Mouse (Mus musculus) G1E (cell line): ENCODE results near the gene Nuak2. TPM values are rescaled to one million over a fixed set of nuclear protein-coding genes. Genes with fewer than 3 reads are reported as not detected.

ENCODE experiments used
- ATAC-seq: 2 replicates; pipeline ENCODE4 v1.8.0; 2016; ENCODE audit warnings: mild to moderate bottlenecking; ENCODE audit not compliant: insufficient number of reproducible peaks, poor library complexity, low FRiP score, severe bottlenecking; ENCODE audit errors: extremely low read depth
- DNase-seq: peaks from one replicate; pipeline ENCODE4 v3.0.0; 2012; ENCODE audit warnings: low spot score
- H3K27me3 ChIP-seq: 2 replicates; pipeline ENCODE4 v1.6.1; 2012; ENCODE audit warnings: mild to moderate bottlenecking, low read length, inconsistent platforms; ENCODE audit not compliant: insufficient read depth
- H3K36me3 ChIP-seq: replicated peaks from 2 replicates; pipeline ENCODE3; 2012; ENCODE audit warnings: mild to moderate bottlenecking, inconsistent platforms
- H3K4me1 ChIP-seq: 2 replicates; pipeline ENCODE4 v1.6.1; 2012; ENCODE audit warnings: low read depth, low read length, inconsistent platforms, mixed read lengths; ENCODE audit not compliant: insufficient read depth
- H3K4me3 ChIP-seq: 2 replicates; pipeline ENCODE4 v1.5.1; 2012; ENCODE audit warnings: low read depth, mild to moderate bottlenecking, inconsistent platforms, low read length, moderate library complexity, mixed read lengths
- H3K9me3 ChIP-seq: replicated peaks from 2 replicates; pipeline ENCODE4 v1.6.1; 2012; ENCODE audit warnings: inconsistent platforms
- CTCF ChIP-seq: IDR thresholded peaks from 2 replicates; pipeline ENCODE4 v1.5.1; 2012; ENCODE audit warnings: low read depth, low read length, inconsistent platforms, mixed read lengths
- GATA1 ChIP-seq: IDR thresholded peaks from 2 replicates; pipeline ENCODE4 v1.6.1; 2012; ENCODE audit warnings: borderline replicate concordance, low read length, inconsistent platforms, mixed read lengths
- GATA2 ChIP-seq: IDR thresholded peaks from 2 replicates; pipeline ENCODE4 v1.6.1; 2012; ENCODE audit warnings: low read depth, low read length, inconsistent platforms, borderline replicate concordance
- POLR2AphosphoS5 ChIP-seq: IDR thresholded peaks from 2 replicates; pipeline ENCODE4 v1.6.1; 2012; ENCODE audit warnings: low read depth, low read length, inconsistent platforms; ENCODE audit not compliant: insufficient replicate concordance
- TAL1 ChIP-seq: conservative IDR thresholded peaks from 2 replicates; pipeline ENCODE4 v1.6.1; 2012; ENCODE audit warnings: low read depth, low read length, inconsistent platforms, mixed read lengths
- polyA plus RNA-seq: library from polyadenylated mRNA; stranded (reverse); fragments of >175 nt; gene quantifications from 2 replicates; pipeline ENCODE4 v1.2.3, GENCODE M21; 2012
- total RNA-seq, 2 experiments: library from RNA; stranded (forward) in 1 of 2; stranded (reverse) in 1 of 2; fragments of 200-1000 nt in 1 of 2; fragments of >200 nt in 1 of 2; fragmentation: Nextera tagmentation in 1 of 2; gene quantifications; 2 replicates each; pipeline ENCODE4 v1.2.3; 2014 to 2017

The Nuak2 gene
- total and polyA plus RNA-seq, 3 experiments, result 0.33 TPM; not detected in 2

DNA sequence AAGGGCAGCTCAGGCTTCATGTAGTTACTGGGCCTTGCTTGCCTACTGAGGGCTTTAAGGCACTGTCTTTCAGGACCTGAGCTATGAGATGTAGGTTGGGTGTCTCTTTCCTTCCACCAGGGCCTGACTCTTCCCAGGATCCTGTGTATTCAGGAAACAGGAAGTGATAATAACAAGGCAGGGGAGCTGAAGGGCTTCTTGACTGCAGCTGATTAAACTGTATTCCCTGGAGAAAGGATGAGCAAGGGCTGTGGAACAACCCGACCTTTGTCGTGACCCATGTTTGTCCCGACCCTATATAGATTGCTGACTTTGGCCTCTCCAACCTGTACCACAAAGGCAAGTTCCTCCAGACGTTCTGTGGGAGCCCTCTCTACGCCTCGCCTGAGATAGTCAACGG is 13.7 kb downstream of the Nuak2 start:
- no peak for ATAC-seq
- H3K27me3 ChIP-seq, result peaks cover 81% of the 10 kb centered on the region
- H3K9me3 ChIP-seq, result no peaks in the 10 kb centered on the region
- DNase-seq, result no peak
- no peaks in the 10 kb centered on the region for H3K36me3 ChIP-seq
- H3K4me1 ChIP-seq, result peaks cover 16% of the 10 kb centered on the region
- TF ChIP-seq GATA1 (no peak), TAL1 (no peak), CTCF (no peak), GATA2 (no peak), POLR2AphosphoS5 (no peak)
- no peak overlapping the region for H3K4me3 ChIP-seq

- no peak overlapping the region for H3K4me3 ChIP-seq
- TF ChIP-seq GATA2 (no peak), TAL1 (no peak), CTCF (no peak), GATA1 (no peak), POLR2AphosphoS5 (no peak)
- no peak for DNase-seq
- no peaks in the 10 kb centered on the region for H3K36me3 ChIP-seq
- peaks cover 21% of the 10 kb centered on the region for H3K4me1 ChIP-seq
- no peaks in the 10 kb centered on the region for H3K9me3 ChIP-seq
- H3K27me3 ChIP-seq, result peaks cover 77% of the 10 kb centered on the region
- no peak for ATAC-seq
Measured at GRCm38 (mm10) chr1:132330397-132330796, 14.5 kb downstream of the Nuak2 start.

GRCm38 (mm10) chr1:132331283-132331682 is 15.4 kb downstream of the Nuak2 start:
- Histone ChIP-seq H3K9me3 (no peaks in the 10 kb centered on the region), H3K4me3 (no peak overlapping the region), H3K36me3 (no peaks in the 10 kb centered on the region), H3K4me1 (peaks cover 28% of the 10 kb centered on the region), H3K27me3 (peaks cover 71% of the 10 kb centered on the region)
- DNase-seq, result no peak
- no peak for ATAC-seq
- no peak for TF ChIP-seq POLR2AphosphoS5

DNA sequence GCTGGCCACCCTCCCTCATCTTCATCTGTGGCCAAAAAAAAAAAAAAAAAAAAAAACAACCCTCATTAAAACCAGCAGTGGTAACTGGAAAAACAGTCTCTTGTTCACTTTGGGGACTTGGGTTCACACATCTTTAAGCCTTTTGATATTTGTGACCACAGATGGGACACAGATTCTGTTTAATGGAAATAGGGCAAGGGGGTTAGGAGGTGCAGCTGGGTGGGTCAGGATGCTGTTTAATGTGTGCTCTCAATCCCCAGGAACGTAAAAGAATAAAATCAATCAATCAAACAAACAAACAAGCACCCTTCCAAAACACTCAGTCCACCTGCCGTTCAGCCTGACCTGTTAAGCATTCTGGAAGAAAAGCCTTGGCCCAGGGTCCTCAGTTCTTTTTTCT is 17.3 kb downstream of the Nuak2 start:
- no peaks in the 10 kb centered on the region for H3K36me3 ChIP-seq
- TF ChIP-seq GATA2 (no peak), POLR2AphosphoS5 (no peak), TAL1 (no peak), GATA1 (no peak), CTCF (no peak)
- ATAC-seq (no peak), DNase-seq (no peak)
- peaks cover 54% of the 10 kb centered on the region for H3K27me3 ChIP-seq
- no peaks in the 10 kb centered on the region for H3K9me3 ChIP-seq
- H3K4me1 ChIP-seq, result peaks cover 45% of the 10 kb centered on the region
- no peak overlapping the region for H3K4me3 ChIP-seq

DNA sequence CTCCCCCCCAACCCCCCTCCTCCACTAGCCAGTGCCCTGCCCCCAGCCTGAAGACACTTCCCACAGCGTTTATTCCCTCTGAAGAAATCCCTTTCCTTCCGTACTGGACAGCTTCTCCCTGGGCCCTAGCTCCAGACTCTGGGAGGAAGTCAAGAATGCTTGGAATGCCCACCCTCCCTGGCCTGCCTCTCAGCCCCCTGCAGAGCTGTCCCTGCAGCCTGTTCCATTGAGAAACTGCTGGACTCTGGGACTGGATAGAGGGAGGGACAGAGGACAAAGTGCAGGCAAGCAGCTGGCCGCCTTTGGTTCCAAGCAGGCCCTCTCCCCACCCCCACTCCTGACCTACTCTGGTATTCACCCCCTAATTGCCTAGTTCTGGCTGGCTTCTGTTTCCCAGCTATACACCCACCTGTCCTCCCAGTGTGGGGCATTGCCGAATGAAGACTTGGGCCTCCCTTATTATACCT is 17.8 kb downstream of the Nuak2 start:
- H3K36me3 ChIP-seq, result no peaks in the 10 kb centered on the region
- H3K4me3 ChIP-seq, result no peak overlapping the region
- TF ChIP-seq CTCF, result no peak
- no peak for TF ChIP-seq POLR2AphosphoS5
- TF ChIP-seq TAL1, result no peak
- ATAC-seq (no peak), DNase-seq (no peak)
- H3K27me3 ChIP-seq, result peaks cover 51% of the 10 kb centered on the region
- no peaks in the 10 kb centered on the region for H3K9me3 ChIP-seq
- peaks cover 45% of the 10 kb centered on the region for H3K4me1 ChIP-seq

DNA sequence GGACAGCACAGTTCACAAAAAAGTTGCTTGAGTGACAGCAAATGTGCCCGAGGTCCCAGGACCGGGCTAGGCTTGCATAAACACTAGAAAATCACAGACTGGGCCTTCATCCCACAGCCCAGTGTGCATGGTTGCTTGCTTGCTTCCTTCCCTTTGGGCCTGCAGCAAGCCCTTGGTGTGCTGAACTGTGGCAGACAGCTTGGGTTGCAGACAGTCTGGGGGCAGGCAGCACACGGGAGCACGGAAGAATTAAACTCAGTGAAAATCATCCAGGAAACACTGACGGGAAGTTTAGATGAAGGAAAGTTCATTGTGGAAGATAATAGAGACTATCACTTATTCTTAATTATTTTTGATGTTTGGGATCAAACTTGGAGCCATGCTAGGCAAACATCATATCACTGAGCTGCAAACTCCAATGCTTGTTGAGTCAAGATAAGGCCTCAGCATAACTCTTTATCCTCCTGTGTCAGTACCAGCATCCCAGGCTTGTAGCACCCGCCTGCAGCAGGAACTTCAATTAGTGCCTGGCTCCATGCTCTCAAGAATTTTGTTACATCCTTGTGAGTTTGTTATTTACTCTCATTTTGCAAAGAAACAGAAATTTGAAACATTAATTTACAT is 18.4 kb downstream of the Nuak2 start:
- Histone ChIP-seq H3K4me1 (peaks cover 46% of the 10 kb centered on the region), H3K36me3 (no peaks in the 10 kb centered on the region), H3K4me3 (no peak overlapping the region), H3K9me3 (no peaks in the 10 kb centered on the region), H3K27me3 (peaks cover 48% of the 10 kb centered on the region)
- no peak for ATAC-seq
- TF ChIP-seq GATA1 (no peak), POLR2AphosphoS5 (no peak), TAL1 (no peak), GATA2 (no peak), CTCF (no peak)
- no peak for DNase-seq
